Mouse (Mus musculus): ENCODE data around the gene Cdc42ep3. TPM values are rescaled to one million over a fixed set of nuclear protein-coding genes. Genes with fewer than 3 reads are reported as not detected.

Gene Cdc42ep3
- polyA plus RNA-seq, 1 experiment from 2014 or later = 72.3 TPM

DNA sequence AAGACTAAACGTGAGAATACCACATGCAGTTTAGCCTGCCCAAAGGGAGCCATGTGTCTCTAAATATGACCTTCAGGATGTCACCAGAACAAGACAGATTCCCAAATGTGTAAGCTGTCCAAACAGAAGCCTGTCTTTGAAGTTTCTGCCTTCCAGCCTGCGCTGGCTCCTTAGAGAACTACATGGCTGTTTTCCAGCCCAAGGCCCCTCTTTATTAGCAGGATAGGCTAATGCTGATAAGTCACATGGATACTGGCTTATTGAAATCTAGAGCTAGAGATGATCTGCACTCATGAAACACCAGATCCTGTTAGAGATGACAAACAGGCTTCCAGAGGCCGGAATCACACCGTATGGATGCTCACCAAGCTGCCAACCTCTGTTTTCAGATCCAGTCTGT lies 5.5 kb downstream of the Cdc42ep3 start:
- Histone ChIP-seq H3K36me3 (ENCODE audit: control insufficient read depth, insufficient read depth) (no peaks in the 10 kb centered on the region), H3K27ac (ENCODE audit: low read length) (0 out of 2 replicates have a peak overlapping the region, but pooled peaks have one; percentile 20), H3K4me1 (ENCODE audit: control insufficient read depth, insufficient read depth, low read length) (peaks cover 63% of the 10 kb centered on the region), H3K9ac (ENCODE audit: low read length) (no peak overlapping the region), H3K4me2 (ENCODE audit: low read depth, low read length) (no peak overlapping the region), H3K9me3 (replicated peaks; ENCODE audit: control insufficient read depth, low read length) (no peaks in the 10 kb centered on the region), H3K4me3 (ENCODE audit: low read length) (no peak overlapping the region), H3K27me3 (ENCODE audit: control insufficient read depth, insufficient read depth, low read length) (no peaks in the 10 kb centered on the region)
- no peak for ATAC-seq (replicated peaks; ENCODE audit: extremely low read depth, insufficient read depth, low FRiP score)
- WGBS = 71% methylated on average over 4 of the region's 4 CpGs

DNA sequence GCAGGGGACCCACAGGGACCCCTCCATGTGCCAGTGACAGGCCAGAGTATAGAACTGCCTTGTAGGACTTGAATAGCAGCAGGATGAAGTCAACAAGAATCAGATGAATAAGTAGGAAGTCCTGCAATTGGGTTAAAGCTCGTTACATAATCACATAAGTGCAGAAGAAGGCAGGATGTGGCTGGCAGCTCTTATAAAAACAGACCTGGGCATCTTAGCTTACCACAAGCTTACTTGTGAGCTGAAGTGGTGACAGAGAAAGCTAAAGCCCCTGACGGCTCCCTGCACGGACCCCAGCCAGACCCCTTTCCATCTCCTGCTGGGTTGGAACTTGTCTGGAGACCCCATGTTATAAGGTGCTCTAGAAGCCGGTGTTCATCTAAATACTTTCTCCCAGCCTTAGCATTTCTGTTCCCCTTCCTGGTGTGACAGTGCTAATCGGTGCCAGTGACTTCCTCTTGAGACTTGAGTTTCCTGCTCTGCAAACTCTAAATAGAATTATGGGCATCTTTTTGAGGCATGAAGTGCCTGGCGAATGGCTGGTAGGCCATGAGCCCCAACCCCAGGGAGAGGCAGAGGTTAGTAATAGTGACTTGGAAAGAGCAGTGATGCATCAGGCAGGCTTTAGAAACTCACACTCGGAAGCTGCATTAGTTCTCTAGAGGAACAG lies 6.8 kb downstream of the Cdc42ep3 start:
- Histone ChIP-seq H3K4me3 (ENCODE audit: low read length) (no peak overlapping the region), H3K27me3 (ENCODE audit: control insufficient read depth, insufficient read depth, low read length) (no peaks in the 10 kb centered on the region), H3K9me3 (replicated peaks; ENCODE audit: control insufficient read depth, low read length) (no peaks in the 10 kb centered on the region), H3K4me1 (ENCODE audit: control insufficient read depth, insufficient read depth, low read length) (peaks cover 73% of the 10 kb centered on the region), H3K9ac (ENCODE audit: low read length) (no peak overlapping the region), H3K4me2 (ENCODE audit: low read depth, low read length) (no peak overlapping the region), H3K36me3 (ENCODE audit: control insufficient read depth, insufficient read depth) (no peaks in the 10 kb centered on the region), H3K27ac (ENCODE audit: low read length) (no peak overlapping the region)
- ATAC-seq (replicated peaks; ENCODE audit: extremely low read depth, insufficient read depth, low FRiP score) = no peak
- 48% methylated on average over 7 of the region's 7 CpGs for WGBS

- H3K9ac ChIP-seq (ENCODE audit: low read length) = no peak overlapping the region
- WGBS = 65% methylated on average over 4 of the region's 4 CpGs
- H3K9me3 ChIP-seq (replicated peaks; ENCODE audit: control insufficient read depth, low read length) = no peaks in the 10 kb centered on the region
- H3K4me2 ChIP-seq (ENCODE audit: low read depth, low read length) = no peak overlapping the region
- no peak for ATAC-seq (replicated peaks; ENCODE audit: extremely low read depth, insufficient read depth, low FRiP score)
- H3K27me3 ChIP-seq (ENCODE audit: control insufficient read depth, insufficient read depth, low read length) = no peaks in the 10 kb centered on the region
- H3K4me3 ChIP-seq (ENCODE audit: low read length) = no peak overlapping the region
- H3K27ac ChIP-seq (ENCODE audit: low read length) = no peak overlapping the region
- H3K4me1 ChIP-seq (ENCODE audit: control insufficient read depth, insufficient read depth, low read length) = peaks cover 74% of the 10 kb centered on the region
- H3K36me3 ChIP-seq (ENCODE audit: control insufficient read depth, insufficient read depth) = no peaks in the 10 kb centered on the region
Measured at GRCm38 (mm10) chr17:79347291-79347690, 7.6 kb downstream of the Cdc42ep3 start.

DNA sequence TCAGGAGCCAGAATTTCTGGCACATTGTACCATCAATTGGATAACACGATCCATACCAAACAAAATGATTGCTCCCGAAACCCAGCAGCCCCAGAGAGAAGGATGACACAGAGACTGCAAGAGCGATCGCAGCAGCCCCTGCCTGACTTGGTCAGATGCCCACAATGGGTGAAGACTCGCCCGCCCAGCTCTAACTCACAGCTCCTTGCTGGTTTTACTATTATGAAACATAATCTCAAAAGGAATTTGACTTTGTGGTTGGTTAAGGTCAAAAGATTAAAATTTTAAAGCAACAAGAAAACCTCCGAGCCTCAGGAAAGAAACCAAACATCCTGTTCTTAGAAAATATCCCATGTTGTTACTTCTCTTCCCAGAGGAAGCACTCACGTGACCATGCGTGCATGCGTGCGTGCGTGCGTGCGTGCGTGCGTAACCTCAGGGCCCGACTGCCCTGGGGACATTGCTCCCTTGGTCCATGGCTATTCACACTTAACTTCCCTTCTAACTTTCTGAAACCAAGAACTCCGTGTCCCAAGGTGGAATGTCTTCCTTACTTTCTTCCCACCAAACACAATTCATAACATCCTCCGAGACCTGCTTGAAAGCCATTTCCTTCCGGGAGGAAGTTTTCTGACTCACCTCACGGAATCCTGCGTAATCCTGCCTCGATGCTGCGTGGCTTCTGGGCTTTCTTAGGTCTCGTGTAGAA lies 9.7 kb downstream of the Cdc42ep3 start:
- H3K36me3 ChIP-seq (ENCODE audit: control insufficient read depth, insufficient read depth) = peaks cover 2% of the 10 kb centered on the region; the same call in 1 of the 2 replicates
- no peak overlapping the region for H3K4me3 ChIP-seq (ENCODE audit: low read length)
- 85% methylated on average over 25 of the region's 25 CpGs for WGBS
- H3K27ac ChIP-seq (ENCODE audit: low read length) = peak overlapping the region; percentile 5; the same call in 1 of the 2 replicates
- no peaks in the 10 kb centered on the region for H3K27me3 ChIP-seq (ENCODE audit: control insufficient read depth, insufficient read depth, low read length)
- ATAC-seq (replicated peaks; ENCODE audit: extremely low read depth, insufficient read depth, low FRiP score) = no peak
- peaks cover 61% of the 10 kb centered on the region for H3K4me1 ChIP-seq (ENCODE audit: control insufficient read depth, insufficient read depth, low read length)
- H3K9ac ChIP-seq (ENCODE audit: low read length) = no peak overlapping the region
- H3K9me3 ChIP-seq (replicated peaks; ENCODE audit: control insufficient read depth, low read length) = no peaks in the 10 kb centered on the region
- H3K4me2 ChIP-seq (ENCODE audit: low read depth, low read length) = no peak overlapping the region

DNA sequence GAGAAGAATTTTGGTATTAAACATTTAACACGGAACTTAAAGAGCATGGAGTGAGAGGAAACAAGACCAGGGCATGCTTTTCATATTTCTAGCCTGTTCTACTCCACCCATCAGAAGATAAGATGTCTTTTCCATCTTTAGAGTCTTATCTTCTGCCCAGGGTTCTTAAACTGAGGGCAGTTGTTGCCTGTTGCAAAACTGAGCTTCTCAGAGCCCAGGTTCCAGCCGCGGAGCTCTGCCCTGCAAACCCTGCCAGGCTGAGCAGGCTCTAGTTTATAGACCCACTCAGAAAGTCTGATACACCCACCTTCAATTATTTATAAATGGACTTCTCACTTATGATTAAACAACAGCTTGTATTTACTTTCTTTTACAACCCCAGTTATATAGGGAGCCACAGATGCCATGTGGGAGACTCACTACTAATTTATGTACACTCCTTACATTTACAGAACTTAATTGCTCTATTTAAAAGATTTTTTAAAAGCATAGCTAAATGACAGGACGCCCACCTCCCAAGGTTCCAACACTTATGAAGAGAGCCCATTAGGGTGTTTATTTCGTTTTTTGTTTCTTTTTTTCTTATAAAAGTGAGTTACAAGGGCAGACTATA lies 11.5 kb downstream of the Cdc42ep3 start:
- 53% methylated on average over 5 of the region's 5 CpGs for WGBS
- H3K27ac ChIP-seq (ENCODE audit: low read length) = peak overlapping the region; percentile 49
- no peaks in the 10 kb centered on the region for H3K9me3 ChIP-seq (replicated peaks; ENCODE audit: control insufficient read depth, low read length)
- H3K9ac ChIP-seq (ENCODE audit: low read length) = no peak overlapping the region
- H3K36me3 ChIP-seq (ENCODE audit: control insufficient read depth, insufficient read depth) = peaks cover 6% of the 10 kb centered on the region; the same call in 1 of the 2 replicates
- H3K4me1 ChIP-seq (ENCODE audit: control insufficient read depth, insufficient read depth, low read length) = peaks cover 63% of the 10 kb centered on the region
- no peak overlapping the region for H3K4me3 ChIP-seq (ENCODE audit: low read length)
- ATAC-seq (replicated peaks; ENCODE audit: extremely low read depth, insufficient read depth, low FRiP score) = no peak
- H3K27me3 ChIP-seq (ENCODE audit: control insufficient read depth, insufficient read depth, low read length) = no peaks in the 10 kb centered on the region
- H3K4me2 ChIP-seq (ENCODE audit: low read depth, low read length) = peak overlapping the region; percentile 22; the same call in 1 of the 2 replicates

DNA sequence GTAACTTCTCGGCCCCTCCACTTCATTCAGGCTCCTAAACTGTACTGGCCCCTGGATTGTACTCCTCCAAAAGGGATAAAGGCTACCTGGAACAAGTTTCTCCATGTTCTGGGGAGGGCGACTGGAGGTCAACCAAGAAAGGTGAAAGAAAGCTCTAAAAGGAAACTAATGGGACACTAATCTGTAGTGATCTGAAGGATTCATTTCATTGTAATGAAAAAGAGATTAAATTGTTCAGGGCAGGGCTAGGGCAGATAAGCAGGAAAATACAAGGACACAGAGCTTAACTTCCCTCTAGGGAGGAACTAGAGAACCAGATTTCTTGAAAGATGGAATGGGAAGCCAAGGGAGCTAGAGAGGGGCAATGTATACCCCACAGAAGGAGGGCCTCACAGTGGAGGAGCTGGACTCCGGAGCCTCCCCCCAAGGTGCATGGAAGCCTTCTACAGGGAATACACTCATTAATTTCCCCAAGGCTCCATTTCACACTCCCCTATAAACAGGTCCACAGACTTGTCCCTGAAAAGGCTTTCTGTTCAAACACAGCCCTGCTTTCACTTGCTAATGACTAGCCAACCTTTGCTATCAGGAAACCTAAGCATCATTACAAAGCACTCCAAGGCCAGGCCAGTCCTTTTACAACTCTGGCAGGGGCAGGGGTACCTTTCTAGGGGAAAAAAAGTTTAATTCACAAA lies 12.1 kb downstream of the Cdc42ep3 start:
- H3K4me3 ChIP-seq (ENCODE audit: low read length) = no peak overlapping the region
- H3K27ac ChIP-seq (ENCODE audit: low read length) = peak overlapping the region; percentile 20
- no peak overlapping the region; the same call in 1 of the 2 replicates for H3K4me2 ChIP-seq (ENCODE audit: low read depth, low read length)
- no peak for ATAC-seq (replicated peaks; ENCODE audit: extremely low read depth, insufficient read depth, low FRiP score)
- 66% methylated on average over 3 of the region's 3 CpGs for WGBS
- no peaks in the 10 kb centered on the region for H3K9me3 ChIP-seq (replicated peaks; ENCODE audit: control insufficient read depth, low read length)
- H3K9ac ChIP-seq (ENCODE audit: low read length) = no peak overlapping the region
- peaks cover 64% of the 10 kb centered on the region for H3K4me1 ChIP-seq (ENCODE audit: control insufficient read depth, insufficient read depth, low read length)
- no peaks in the 10 kb centered on the region for H3K27me3 ChIP-seq (ENCODE audit: control insufficient read depth, insufficient read depth, low read length)
- H3K36me3 ChIP-seq (ENCODE audit: control insufficient read depth, insufficient read depth) = peaks cover 6% of the 10 kb centered on the region; the same call in 1 of the 2 replicates

GRCm38 (mm10) chr17:79341946-79342470 lies 12.9 kb downstream of the Cdc42ep3 start:
- H3K27me3 ChIP-seq (ENCODE audit: control insufficient read depth, insufficient read depth, low read length) = no peaks in the 10 kb centered on the region
- no peak overlapping the region for H3K27ac ChIP-seq (ENCODE audit: low read length)
- H3K4me2 ChIP-seq (ENCODE audit: low read depth, low read length) = no peak overlapping the region
- no peak overlapping the region for H3K4me3 ChIP-seq (ENCODE audit: low read length)
- peaks cover 60% of the 10 kb centered on the region for H3K4me1 ChIP-seq (ENCODE audit: control insufficient read depth, insufficient read depth, low read length)
- no peak overlapping the region for H3K9ac ChIP-seq (ENCODE audit: low read length)
- no peaks in the 10 kb centered on the region for H3K9me3 ChIP-seq (replicated peaks; ENCODE audit: control insufficient read depth, low read length)
- 72% methylated on average over 7 of the region's 7 CpGs for WGBS
- H3K36me3 ChIP-seq (ENCODE audit: control insufficient read depth, insufficient read depth) = peaks cover 9% of the 10 kb centered on the region; the same call in 1 of the 2 replicates
- ATAC-seq (replicated peaks; ENCODE audit: extremely low read depth, insufficient read depth, low FRiP score) = no peak

GRCm38 (mm10) chr17:79337494-79337893 lies 17.4 kb downstream of the Cdc42ep3 start:
- Histone ChIP-seq H3K4me2 (ENCODE audit: low read depth, low read length) (no peak overlapping the region), H3K27me3 (ENCODE audit: control insufficient read depth, insufficient read depth, low read length) (no peaks in the 10 kb centered on the region), H3K36me3 (ENCODE audit: control insufficient read depth, insufficient read depth) (peaks cover 31% of the 10 kb centered on the region), H3K9ac (ENCODE audit: low read length) (no peak overlapping the region), H3K9me3 (replicated peaks; ENCODE audit: control insufficient read depth, low read length) (no peaks in the 10 kb centered on the region), H3K4me3 (ENCODE audit: low read length) (no peak overlapping the region), H3K27ac (ENCODE audit: low read length) (no peak overlapping the region), H3K4me1 (ENCODE audit: control insufficient read depth, insufficient read depth, low read length) (peaks cover 39% of the 10 kb centered on the region)
- 86% methylated on average over 3 of the region's 3 CpGs for WGBS
- no peak for ATAC-seq (replicated peaks; ENCODE audit: extremely low read depth, insufficient read depth, low FRiP score)
